In the genomic region with DNA sequence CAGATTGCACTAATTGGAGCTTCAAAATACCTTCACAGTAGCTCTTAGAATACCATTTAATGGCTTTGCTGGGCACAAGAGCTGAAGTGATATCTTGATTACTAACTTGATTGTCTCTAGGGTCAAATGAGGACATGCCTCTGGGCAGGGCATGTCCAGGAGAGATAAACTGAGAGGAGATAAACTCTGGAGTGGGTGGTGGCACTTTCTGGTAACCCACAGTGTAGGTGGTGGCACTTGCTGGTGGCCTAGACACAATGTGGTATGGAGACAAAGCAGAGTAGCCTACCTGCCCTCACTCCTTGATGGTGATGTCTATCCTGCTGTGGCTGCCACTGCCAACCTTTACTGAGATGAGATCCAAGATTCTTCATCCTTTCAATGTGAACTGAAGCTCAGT, we compare ENCODE assay signal across 33 mouse cellular contexts.
"Had no signal": no experiment of that assay in that cellular context is flagged by ENCODE, and none has a peak within 500 bp of the region (broad histone marks: within the 10 kb centered on the region; RNA-seq: fewer than 3 reads in every experiment).

No protein-coding gene starts in this region.

- H3K9me3 ChIP-seq: heart, embryonic 10.5 days; heart, embryonic 12.5 days; heart, embryonic 13.5 days; heart, embryonic 15.5 days; hindbrain, embryonic 12.5 days; hindbrain, embryonic 13.5 days; hindbrain, embryonic 15.5 days; intestine, embryonic 15.5 days; kidney, embryonic 15.5 days had no signal

- ATAC-seq: hindbrain, postnatal 0 days; inflammation-experienced regulatory T-cells, adult 6 months; intestine, embryonic 15.5 days; intestine, embryonic 16.5 days; intestine, postnatal 0 days had no signal

- H3K27ac ChIP-seq: heart, embryonic 10.5 days; heart, embryonic 13.5 days; heart, embryonic 15.5 days; hindbrain, embryonic 12.5 days; hindbrain, embryonic 13.5 days; hindbrain, embryonic 14.5 days; hindbrain, embryonic 15.5 days; hindbrain, postnatal 0 days; intestine, embryonic 15.5 days; kidney, embryonic 15.5 days; kidney, postnatal 0 days; layer of hippocampus, adult 2 months; left cerebral cortex, adult 2 months had no signal

- H3K27me3 ChIP-seq: heart, embryonic 12.5 days; heart, embryonic 13.5 days; heart, embryonic 15.5 days; hindbrain, embryonic 12.5 days; hindbrain, embryonic 13.5 days; hindbrain, embryonic 15.5 days; intestine, embryonic 15.5 days; kidney, embryonic 15.5 days had no signal

- DNase-seq: heart, postnatal 14 days; heart, postnatal 36 days; heart, postnatal 4 days; kidney, adult 11 months; kidney, adult 18-20 months; kidney, adult 2 months; kidney, adult 8-10 months; kidney, adult 9 months; kidney, postnatal 10 days; kidney, postnatal 14 days; kidney, postnatal 25 days; kidney, postnatal 36 days; kidney, postnatal 4 days; layer of hippocampus, adult 9-11 months; layer of hippocampus, postnatal 36 days had no signal

- H3K9ac ChIP-seq: heart, embryonic 12.5 days; heart, embryonic 13.5 days; heart, embryonic 15.5 days; hindbrain, embryonic 12.5 days; hindbrain, embryonic 13.5 days; hindbrain, embryonic 14.5 days; hindbrain, embryonic 15.5 days; intestine, embryonic 15.5 days; kidney, embryonic 15.5 days had no signal

- H3K4me2 ChIP-seq: heart, embryonic 11.5 days; heart, embryonic 12.5 days; heart, embryonic 13.5 days; heart, embryonic 15.5 days; hindbrain, embryonic 12.5 days; hindbrain, embryonic 13.5 days; hindbrain, embryonic 14.5 days; hindbrain, embryonic 15.5 days; intestine, embryonic 15.5 days; kidney, embryonic 15.5 days had no signal

- H3K36me3 ChIP-seq: heart, embryonic 10.5 days; heart, embryonic 12.5 days; heart, embryonic 13.5 days; heart, embryonic 15.5 days; hindbrain, embryonic 12.5 days; hindbrain, embryonic 13.5 days; hindbrain, embryonic 15.5 days; intestine, embryonic 15.5 days; kidney, embryonic 15.5 days had no signal

- H3K4me3 ChIP-seq: heart, embryonic 10.5 days; heart, embryonic 12.5 days; heart, embryonic 13.5 days; heart, embryonic 15.5 days; hindbrain, embryonic 12.5 days; hindbrain, embryonic 13.5 days; hindbrain, embryonic 15.5 days; intestine, embryonic 15.5 days; kidney, embryonic 15.5 days; layer of hippocampus, adult 2 months; left cerebral cortex, adult 2 months had no signal

- H3K4me1 ChIP-seq: heart, embryonic 10.5 days; hindbrain, embryonic 12.5 days; hindbrain, embryonic 13.5 days; hindbrain, embryonic 15.5 days had no signal
